Mouse (Mus musculus) lung, postnatal 0 days (tissue): ENCODE results near the gene Gabbr2. TPM values are rescaled to one million over a fixed set of nuclear protein-coding genes. Genes with fewer than 3 reads are reported as not detected.

ENCODE experiments used
- ATAC-seq: fragments of 200-750 bp; cut with Nextera tagmentation; 2 replicates; pipeline ENCODE4 v1.8.0; 2017; ENCODE audit warnings: moderate library complexity
- DNase-seq: peaks from one replicate; pipeline ENCODE4 v3.0.0-alpha.2; 2016; ENCODE audit warnings: low spot score
- H3K27ac ChIP-seq: fragments of 300-500 bp; sonication (generic); 2 replicates; pipeline ENCODE4 v1.5.1; 2014; ENCODE audit warnings: antibody characterized with exemption, mild to moderate bottlenecking, low read length, mixed read lengths
- H3K27me3 ChIP-seq: fragments of 300-500 bp; sonication (generic); replicated peaks from 2 replicates; pipeline ENCODE4 v1.6.1; 2014; ENCODE audit warnings: low read length, mixed read lengths; ENCODE audit not compliant: insufficient read depth
- H3K36me3 ChIP-seq: fragments of 300-500 bp; sonication (generic); 2 replicates; pipeline ENCODE4 v1.6.1; 2014; ENCODE audit warnings: low read length, mixed read lengths; ENCODE audit not compliant: insufficient read depth
- H3K4me1 ChIP-seq: fragments of 300-500 bp; sonication (generic); 2 replicates; pipeline ENCODE4 v1.6.1; 2014; ENCODE audit warnings: antibody characterized with exemption, low read depth, low read length, mixed read lengths; ENCODE audit not compliant: insufficient read depth
- H3K4me2 ChIP-seq: fragments of 300-500 bp; sonication (generic); replicated peaks from 2 replicates; pipeline ENCODE4 v1.6.1; 2014; ENCODE audit warnings: low read depth, mild to moderate bottlenecking, low read length, moderate library complexity, mixed read lengths
- H3K4me3 ChIP-seq: fragments of 300-500 bp; sonication (generic); 2 replicates; pipeline ENCODE4 v1.5.1; 2014; ENCODE audit warnings: low read depth, low read length
- H3K9ac ChIP-seq: fragments of 300-500 bp; sonication (generic); replicated peaks from 2 replicates; pipeline ENCODE4 v1.6.1; 2014; ENCODE audit warnings: low read depth, mild to moderate bottlenecking
- H3K9me3 ChIP-seq: fragments of 300-500 bp; sonication (generic); 2 replicates; pipeline ENCODE4 v1.6.1; 2016; ENCODE audit warnings: low read length, mixed read lengths
- CTCF ChIP-seq: IDR thresholded peaks from 2 replicates; pipeline ENCODE4 v1.5.1; 2016; ENCODE audit warnings: antibody characterized with exemption, mild to moderate bottlenecking
- EP300 ChIP-seq: IDR thresholded peaks from 2 replicates; pipeline ENCODE4 v1.6.1; 2016; ENCODE audit warnings: antibody characterized with exemption, mild to moderate bottlenecking, control low read depth
- WGBS: fragments of 180-500 bp; shearing (Covaris S2); extraction: QIAGEN DNeasy Blood & Tissue Kit; methylation state at CpG from one replicate; pipeline ENCODE4 v1.1.7; 2014; 5-methylcytosine and 5-hydroxymethylcytosine counted together
- polyA plus RNA-seq: library from polyadenylated mRNA; unstranded; fragments of >200 nt; fragmentation: Nextera tagmentation; extraction: Ambion mirVana; gene quantifications from 2 replicates; pipeline ENCODE4 v1.2.1, GENCODE M21; 2015

The Gabbr2 gene
- polyA plus RNA-seq, 1 experiment from 2014 or later = not detected

GRCm38 (mm10) chr4:46766326-46766725 is 225.3 kb downstream of the Gabbr2 start:
- TF ChIP-seq CTCF (no peak), EP300 (no peak)
- H3K27ac ChIP-seq = no peak overlapping the region
- no peak overlapping the region for H3K4me2 ChIP-seq
- no peak overlapping the region for H3K9ac ChIP-seq
- 86% methylated on average over 7 of the region's 7 CpGs for WGBS
- no peak overlapping the region for H3K4me3 ChIP-seq
- H3K27me3 ChIP-seq = no peaks in the 10 kb centered on the region
- no peaks in the 10 kb centered on the region for H3K4me1 ChIP-seq
- H3K9me3 ChIP-seq = no peaks in the 10 kb centered on the region
- ATAC-seq = no peak
- DNase-seq = no peak
- H3K36me3 ChIP-seq = no peaks in the 10 kb centered on the region

GRCm38 (mm10) chr4:46759838-46760237 is 231.8 kb downstream of the Gabbr2 start:
- no peak for TF ChIP-seq EP300
- TF ChIP-seq CTCF = no peak
- DNase-seq = no peak
- H3K27me3 ChIP-seq = no peaks in the 10 kb centered on the region
- 50% methylated on average over 1 of the region's 1 CpGs for WGBS
- no peaks in the 10 kb centered on the region for H3K9me3 ChIP-seq
- H3K4me1 ChIP-seq = no peaks in the 10 kb centered on the region
- no peaks in the 10 kb centered on the region for H3K36me3 ChIP-seq
- ATAC-seq = no peak
- no peak overlapping the region for H3K27ac ChIP-seq
- H3K4me3 ChIP-seq = no peak overlapping the region
- no peak overlapping the region for H3K9ac ChIP-seq
- no peak overlapping the region for H3K4me2 ChIP-seq

DNA sequence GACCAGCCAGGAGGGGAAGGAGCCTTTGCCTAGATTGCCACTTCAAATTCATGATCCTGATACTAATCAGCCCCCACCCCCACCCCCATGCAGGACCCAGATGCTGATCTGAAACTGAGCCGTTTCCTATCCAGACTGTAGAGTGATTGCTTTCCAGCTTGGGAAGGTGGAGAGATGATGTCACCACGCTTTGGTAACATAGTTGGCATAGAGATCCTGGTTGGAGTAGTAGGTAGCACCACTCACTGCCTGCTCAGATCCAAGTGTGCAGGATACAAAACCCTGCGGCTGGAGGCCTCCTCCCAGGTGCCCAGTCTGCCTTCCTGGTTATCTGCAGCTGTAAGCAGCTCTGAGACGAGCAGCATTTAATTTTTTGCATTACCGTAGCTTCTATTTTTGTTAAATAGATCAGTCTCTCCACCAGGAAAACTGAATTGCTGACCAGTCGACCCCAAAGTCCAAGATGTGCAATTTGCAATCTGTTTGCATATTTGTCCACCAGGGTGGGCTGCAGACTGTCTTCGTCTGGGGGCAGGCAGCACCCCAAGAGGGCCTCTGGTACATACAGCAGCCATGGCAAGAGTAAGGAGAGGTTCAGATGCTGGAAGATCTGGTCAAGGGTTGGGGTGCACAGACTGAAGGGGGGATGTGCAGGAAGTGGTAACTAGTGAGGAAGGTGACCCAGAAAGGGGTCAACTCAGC is 233.2 kb downstream of the Gabbr2 start:
- Histone ChIP-seq H3K27me3 (no peaks in the 10 kb centered on the region), H3K4me1 (no peaks in the 10 kb centered on the region), H3K9ac (no peak overlapping the region), H3K4me2 (no peak overlapping the region), H3K27ac (no peak overlapping the region), H3K4me3 (no peak overlapping the region), H3K36me3 (no peaks in the 10 kb centered on the region), H3K9me3 (no peaks in the 10 kb centered on the region)
- ATAC-seq = no peak
- 56% methylated on average over 7 of the region's 7 CpGs for WGBS
- no peak for TF ChIP-seq EP300
- TF ChIP-seq CTCF = peak; percentile 25; the same call in 1 of the 2 replicates
- no peak for DNase-seq

DNA sequence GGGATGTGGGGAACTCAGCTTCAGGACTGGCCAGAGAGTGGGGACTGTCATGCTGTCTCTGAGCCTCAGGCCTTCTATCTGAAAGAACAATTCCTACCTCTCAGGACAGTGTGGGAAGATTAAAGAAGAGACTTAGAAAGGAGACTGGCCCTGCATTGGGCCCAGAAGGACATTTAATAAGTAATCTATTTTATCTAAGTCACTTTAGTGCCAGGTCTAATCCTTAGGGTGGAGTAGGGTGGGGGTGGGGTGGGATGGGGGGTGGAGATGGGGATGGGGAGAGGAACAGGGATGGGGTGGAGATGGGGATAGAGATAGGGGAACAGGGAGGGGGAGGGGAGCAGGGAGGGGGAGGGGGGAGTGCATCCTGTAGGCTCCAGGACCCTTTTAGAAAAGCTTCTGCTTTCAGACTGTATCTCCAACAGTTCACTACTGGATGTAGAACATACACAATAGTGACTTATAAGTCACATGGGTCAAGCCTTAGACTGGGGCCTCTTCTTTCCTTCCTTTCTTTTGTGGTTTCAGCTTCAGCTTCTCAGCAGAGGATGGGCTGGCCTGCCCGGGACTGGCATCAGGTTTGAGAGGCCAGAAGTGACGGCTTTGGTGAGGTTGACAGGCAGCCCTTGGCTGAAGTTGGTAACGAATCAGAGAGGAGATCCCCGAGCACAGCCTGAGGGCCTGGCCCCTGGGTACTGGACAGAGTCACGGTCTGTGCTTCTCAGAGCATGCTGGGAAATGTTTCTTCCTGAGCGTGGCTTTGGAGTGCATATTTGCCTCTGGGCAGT is 237.1 kb downstream of the Gabbr2 start:
- no peak overlapping the region for H3K4me2 ChIP-seq
- no peaks in the 10 kb centered on the region for H3K9me3 ChIP-seq
- no peak overlapping the region for H3K4me3 ChIP-seq
- ATAC-seq (peak; percentile 30), DNase-seq (no peak)
- no peak overlapping the region for H3K27ac ChIP-seq
- WGBS = 20% methylated on average over 6 of the region's 6 CpGs
- H3K36me3 ChIP-seq = no peaks in the 10 kb centered on the region
- H3K9ac ChIP-seq = no peak overlapping the region
- no peaks in the 10 kb centered on the region for H3K27me3 ChIP-seq
- no peak for TF ChIP-seq EP300
- no peak for TF ChIP-seq CTCF
- H3K4me1 ChIP-seq = no peaks in the 10 kb centered on the region

DNA sequence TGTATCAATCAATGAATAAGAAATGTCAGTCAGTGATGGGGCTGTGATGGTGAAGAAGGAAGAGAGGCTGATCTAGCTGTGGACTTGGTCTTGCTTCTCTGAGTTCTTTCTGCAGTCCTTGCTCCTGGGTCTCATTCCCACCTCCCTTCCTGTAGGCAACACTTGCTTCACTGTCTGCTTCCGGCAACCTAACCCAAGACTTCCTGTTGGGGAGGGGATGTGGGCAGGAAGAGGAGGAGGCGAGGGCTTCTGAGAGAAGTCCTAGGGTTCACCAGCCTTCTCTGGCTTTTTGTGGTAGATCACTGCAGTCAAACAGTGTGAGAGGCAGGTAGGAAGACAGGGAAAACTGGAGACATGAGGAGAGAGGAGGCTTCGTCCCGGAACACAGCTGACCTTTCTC is 239.4 kb downstream of the Gabbr2 start:
- no peak overlapping the region for H3K4me3 ChIP-seq
- no peaks in the 10 kb centered on the region for H3K4me1 ChIP-seq
- no peak overlapping the region for H3K4me2 ChIP-seq
- H3K9me3 ChIP-seq = no peaks in the 10 kb centered on the region
- WGBS = 55% methylated on average over 4 of the region's 4 CpGs
- TF ChIP-seq CTCF = no peak
- no peak for TF ChIP-seq EP300
- H3K36me3 ChIP-seq = no peaks in the 10 kb centered on the region
- H3K27me3 ChIP-seq = no peaks in the 10 kb centered on the region
- ATAC-seq = no peak
- DNase-seq = no peak
- H3K27ac ChIP-seq = no peak overlapping the region
- H3K9ac ChIP-seq = no peak overlapping the region

DNA sequence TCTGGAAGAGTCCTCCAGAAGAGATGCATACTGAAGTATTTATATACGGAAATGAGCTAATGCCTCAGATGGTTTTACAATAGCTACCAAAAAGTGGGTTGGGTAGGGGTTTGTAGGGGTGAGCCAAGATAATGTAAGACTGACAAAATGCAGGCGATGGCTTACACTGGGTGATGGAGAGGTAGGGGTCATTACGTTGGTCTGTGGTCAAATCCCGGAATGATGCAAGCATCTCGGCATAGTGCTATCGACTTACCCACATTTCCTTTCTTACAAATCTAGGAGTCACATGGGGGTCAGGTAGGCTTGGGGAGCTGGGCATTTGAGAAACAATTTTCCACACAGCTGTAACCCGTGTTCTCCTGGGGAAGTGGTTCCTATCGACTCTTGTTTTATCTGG is 242.7 kb downstream of the Gabbr2 start:
- Histone ChIP-seq H3K27me3 (no peaks in the 10 kb centered on the region), H3K36me3 (no peaks in the 10 kb centered on the region), H3K27ac (no peak overlapping the region), H3K9me3 (no peaks in the 10 kb centered on the region), H3K4me1 (no peaks in the 10 kb centered on the region), H3K4me2 (no peak overlapping the region), H3K4me3 (no peak overlapping the region), H3K9ac (no peak overlapping the region)
- 75% methylated on average over 8 of the region's 8 CpGs for WGBS
- TF ChIP-seq CTCF (no peak), EP300 (no peak)
- ATAC-seq (no peak), DNase-seq (no peak)
